Mouse (Mus musculus) stomach, postnatal 0 days (tissue): ENCODE results near the gene Sctr. TPM values are rescaled to one million over a fixed set of nuclear protein-coding genes. Genes with fewer than 3 reads are reported as not detected.

ENCODE experiments used
- ATAC-seq: fragments of 200-750 bp; cut with Nextera tagmentation; 2 replicates; pipeline ENCODE4 v1.8.0; 2017; ENCODE audit not compliant: low FRiP score, low TSS enrichment
- DNase-seq: peaks from one replicate; pipeline ENCODE4 v3.0.0-alpha.2; 2016; ENCODE audit warnings: low spot score
- H3K27ac ChIP-seq: fragments of 300-500 bp; sonication (generic); replicated peaks from 2 replicates; pipeline ENCODE4 v1.5.1; 2014; ENCODE audit warnings: mild to moderate bottlenecking, control low read depth
- H3K27me3 ChIP-seq: fragments of 300-500 bp; sonication (generic); 2 replicates; pipeline ENCODE4 v1.6.1; 2014; ENCODE audit warnings: low read length; ENCODE audit not compliant: control insufficient read depth, insufficient read depth
- H3K36me3 ChIP-seq: fragments of 300-500 bp; sonication (generic); 2 replicates; pipeline ENCODE4 v1.6.1; 2014; ENCODE audit warnings: low read length, mixed read lengths; ENCODE audit not compliant: control insufficient read depth, insufficient read depth
- H3K4me1 ChIP-seq: fragments of 300-500 bp; sonication (generic); replicated peaks from 2 replicates; pipeline ENCODE4 v1.6.1; 2014; ENCODE audit warnings: antibody characterized with exemption; ENCODE audit not compliant: control insufficient read depth, insufficient read depth
- H3K4me2 ChIP-seq: fragments of 300-500 bp; sonication (generic); replicated peaks from 2 replicates; pipeline ENCODE4 v1.6.1; 2014; ENCODE audit warnings: low read depth, mild to moderate bottlenecking, control low read depth, moderate library complexity
- H3K4me3 ChIP-seq: fragments of 300-500 bp; sonication (generic); 2 replicates; pipeline ENCODE4 v1.5.1; 2014; ENCODE audit warnings: low read depth, low read length, control low read depth
- H3K9ac ChIP-seq: fragments of 300-500 bp; sonication (generic); 2 replicates; pipeline ENCODE4 v1.6.1; 2014; ENCODE audit warnings: mild to moderate bottlenecking, low read length, control low read depth, mixed read lengths
- H3K9me3 ChIP-seq: fragments of 300-500 bp; sonication (generic); 2 replicates; pipeline ENCODE4 v1.6.1; 2016; ENCODE audit warnings: low read length; ENCODE audit not compliant: control insufficient read depth
- CTCF ChIP-seq: IDR thresholded peaks from 2 replicates; pipeline ENCODE4 v1.5.1; 2016; ENCODE audit warnings: antibody characterized with exemption, low read depth, mild to moderate bottlenecking, moderate library complexity
- EP300 ChIP-seq: optimal IDR thresholded peaks from 2 replicates; pipeline ENCODE3; 2016; ENCODE audit warnings: antibody characterized with exemption
- WGBS: fragments of 180-500 bp; shearing (Covaris S2); extraction: QIAGEN DNeasy Blood & Tissue Kit; methylation state at CpG from one replicate; pipeline ENCODE4 v1.1.7; 2014; 5-methylcytosine and 5-hydroxymethylcytosine counted together
- polyA plus RNA-seq: library from polyadenylated mRNA; unstranded; fragments of >200 nt; fragmentation: Nextera tagmentation; extraction: Ambion mirVana; gene quantifications from 2 replicates; pipeline ENCODE4 v1.2.1, GENCODE M21; 2015

Sctr gene
- polyA plus RNA-seq, 1 experiment from 2014 or later, result 3.0 TPM

DNA sequence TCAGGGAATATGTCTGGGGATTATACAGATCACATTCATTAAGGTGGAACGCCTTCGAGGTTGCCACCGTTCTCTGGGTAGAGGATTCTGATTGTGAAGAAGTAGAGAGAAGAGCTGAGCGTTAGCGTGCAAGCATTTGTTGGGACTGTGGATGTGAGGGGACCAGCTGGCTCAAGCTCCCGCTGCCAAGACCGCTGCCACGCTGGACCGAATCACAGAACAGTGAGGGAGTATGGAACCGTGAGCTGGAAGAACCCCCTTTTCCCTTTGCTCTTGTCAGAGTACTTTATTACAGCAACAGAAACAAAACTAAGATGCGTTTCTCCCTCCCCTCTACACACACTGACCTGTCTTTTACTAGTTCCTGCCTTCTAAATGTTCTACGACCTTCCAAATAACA, 5.9 kb downstream of the Sctr start:
- Histone ChIP-seq H3K27me3 (no peaks in the 10 kb centered on the region), H3K9me3 (no peaks in the 10 kb centered on the region), H3K4me3 (no peak overlapping the region), H3K27ac (no peak overlapping the region), H3K4me2 (no peak overlapping the region), H3K9ac (no peak overlapping the region), H3K4me1 (no peaks in the 10 kb centered on the region), H3K36me3 (no peaks in the 10 kb centered on the region)
- TF ChIP-seq EP300 (no peak), CTCF (no peak)
- WGBS, result 81% methylated on average over 12 of the region's 12 CpGs
- DNase-seq, result no peak
- ATAC-seq, result no peak

DNA sequence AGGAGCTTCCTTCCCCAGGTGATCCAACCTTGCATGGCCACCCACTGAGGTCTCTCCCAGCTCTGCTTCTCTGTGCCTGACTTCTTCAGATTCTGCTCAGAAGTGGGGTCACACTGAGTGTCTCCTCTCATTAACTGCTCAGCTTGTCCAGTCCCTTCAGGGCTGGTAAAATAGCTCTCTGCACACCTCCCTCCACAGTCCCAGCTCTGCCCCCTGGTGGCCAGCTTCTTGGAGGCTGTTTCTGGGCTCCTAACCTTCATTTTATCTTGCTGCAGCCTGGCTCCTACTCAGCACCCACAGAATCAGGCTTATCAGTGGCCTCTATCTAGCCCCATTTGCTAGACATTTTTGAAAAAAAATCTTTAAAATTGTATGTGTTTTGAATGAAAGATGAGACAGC, 6.4 kb downstream of the Sctr start:
- DNase-seq (peak; percentile 82), ATAC-seq (peak; percentile 30)
- Histone ChIP-seq H3K4me2 (no peak overlapping the region), H3K27ac (no peak overlapping the region), H3K4me1 (no peaks in the 10 kb centered on the region), H3K4me3 (no peak overlapping the region), H3K9ac (no peak overlapping the region), H3K27me3 (no peaks in the 10 kb centered on the region), H3K9me3 (no peaks in the 10 kb centered on the region), H3K36me3 (no peaks in the 10 kb centered on the region)
- TF ChIP-seq CTCF (peak; percentile 83), EP300 (no peak)

GRCm38 (mm10) chr1:120016240-120016639, 9.5 kb downstream of the Sctr start:
- no peaks in the 10 kb centered on the region for H3K9me3 ChIP-seq
- DNase-seq (no peak), ATAC-seq (no peak)
- no peaks in the 10 kb centered on the region for H3K27me3 ChIP-seq
- 80% methylated on average over 2 of the region's 2 CpGs for WGBS
- no peak overlapping the region for H3K4me2 ChIP-seq
- no peak overlapping the region for H3K9ac ChIP-seq
- no peaks in the 10 kb centered on the region for H3K4me1 ChIP-seq
- no peak overlapping the region for H3K4me3 ChIP-seq
- no peaks in the 10 kb centered on the region for H3K36me3 ChIP-seq
- peak; percentile 64 for TF ChIP-seq CTCF
- TF ChIP-seq EP300, result no peak
- no peak overlapping the region for H3K27ac ChIP-seq

GRCm38 (mm10) chr1:120018900-120019299, 12.2 kb downstream of the Sctr start:
- Histone ChIP-seq H3K9me3 (no peaks in the 10 kb centered on the region), H3K4me3 (no peak overlapping the region), H3K27ac (no peak overlapping the region), H3K9ac (no peak overlapping the region), H3K4me2 (no peak overlapping the region), H3K27me3 (no peaks in the 10 kb centered on the region), H3K36me3 (no peaks in the 10 kb centered on the region), H3K4me1 (no peaks in the 10 kb centered on the region)
- DNase-seq (no peak), ATAC-seq (no peak)
- WGBS, result 66% methylated on average over 3 of the region's 3 CpGs
- TF ChIP-seq EP300, result no peak
- TF ChIP-seq CTCF, result peak; percentile 24; the same call in 1 of the 2 replicates

DNA sequence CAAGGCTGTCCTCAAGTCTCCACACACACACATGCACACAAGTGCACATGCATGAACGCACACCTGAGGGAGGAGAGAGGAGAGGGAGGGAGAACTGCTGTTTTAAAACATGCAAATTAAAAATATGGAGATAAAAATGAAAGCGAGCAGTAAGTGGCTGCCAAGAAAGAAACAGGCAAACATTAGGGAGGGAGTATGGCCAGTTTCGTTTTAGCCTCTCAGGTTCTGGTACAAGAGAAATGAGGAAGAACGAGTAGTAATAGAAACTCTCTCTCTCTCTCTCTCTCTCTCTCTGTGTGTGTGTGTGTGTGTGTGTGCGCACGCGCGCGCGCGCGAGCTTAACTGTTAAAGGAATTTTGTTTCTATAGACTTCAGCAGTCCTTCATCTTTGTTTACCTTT, 12.7 kb downstream of the Sctr start:
- WGBS, result 74% methylated on average over 12 of the region's 12 CpGs
- H3K9me3 ChIP-seq, result no peaks in the 10 kb centered on the region
- DNase-seq (no peak), ATAC-seq (no peak)
- no peak for TF ChIP-seq EP300
- TF ChIP-seq CTCF, result no peak
- H3K4me1 ChIP-seq, result no peaks in the 10 kb centered on the region
- H3K9ac ChIP-seq, result no peak overlapping the region
- no peak overlapping the region for H3K27ac ChIP-seq
- no peak overlapping the region for H3K4me3 ChIP-seq
- no peak overlapping the region for H3K4me2 ChIP-seq
- H3K27me3 ChIP-seq, result no peaks in the 10 kb centered on the region
- H3K36me3 ChIP-seq, result no peaks in the 10 kb centered on the region

GRCm38 (mm10) chr1:120020322-120020897, 13.7 kb downstream of the Sctr start:
- ATAC-seq, result no peak
- WGBS, result 62% methylated on average over 7 of the region's 7 CpGs
- H3K36me3 ChIP-seq, result no peaks in the 10 kb centered on the region
- H3K27me3 ChIP-seq, result no peaks in the 10 kb centered on the region
- H3K9ac ChIP-seq, result no peak overlapping the region
- TF ChIP-seq CTCF (no peak), EP300 (no peak)
- H3K27ac ChIP-seq, result no peak overlapping the region
- no peaks in the 10 kb centered on the region for H3K9me3 ChIP-seq
- H3K4me3 ChIP-seq, result no peak overlapping the region
- no peak overlapping the region for H3K4me2 ChIP-seq
- DNase-seq, result no peak
- no peaks in the 10 kb centered on the region for H3K4me1 ChIP-seq
